In the genomic region with DNA sequence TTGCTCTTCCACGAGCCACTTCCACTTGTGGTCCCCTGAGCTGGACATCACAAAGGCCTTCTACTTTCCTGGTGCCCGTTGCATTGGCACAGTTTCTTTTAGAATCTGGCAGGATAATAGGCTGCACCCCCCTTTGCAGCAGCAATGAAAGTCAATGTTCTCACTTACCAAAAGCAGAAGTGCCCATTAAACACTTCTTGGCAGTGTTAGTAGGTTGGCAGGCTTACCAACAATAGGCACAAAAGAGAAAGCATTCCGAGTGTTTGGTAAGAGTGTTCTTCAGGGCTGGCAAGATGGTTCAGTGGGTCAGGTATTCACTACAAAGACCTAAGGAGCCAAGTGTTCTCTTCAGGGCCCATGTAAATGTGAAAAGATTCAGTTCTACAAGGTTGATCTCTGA, we compare ENCODE assay signal across 26 mouse cellular contexts. TPM values are rescaled to one million over a fixed set of nuclear protein-coding genes. Genes with fewer than 3 reads are reported as not detected.
DNase-seq lines count a peak whose midpoint lies in the region; ATAC-seq and TF ChIP-seq lines count a peak whose summit lies in the region.
"Had no signal": no experiment of that assay in that cellular context is flagged by ENCODE, and none has a peak within 500 bp of the region (broad histone marks: within the 10 kb centered on the region; RNA-seq: fewer than 3 reads in every experiment).

No protein-coding gene starts in this region.

- peak; percentile 30; the same call in 1 of the 2 replicates for ATAC-seq in forebrain, embryonic 14.5 days
- no peak for ATAC-seq in forebrain, embryonic 15.5 days (replicated peaks)
- peak; percentile 77 to 82 for ATAC-seq in hematopoietic stem cell, adult 5-6 weeks (replicated peaks in 1 of 2; ENCODE audit: insufficient read depth in 1 of 2, low FRiP score in 2 of 2, low TSS enrichment in 1 of 2, low read depth in 1 of 2, poor library complexity in 2 of 2, severe bottlenecking in 2 of 2)
- ATAC-seq: intestine, postnatal 0 days; midbrain, embryonic 15.5 days had no signal

- H3K27ac ChIP-seq in forebrain, embryonic 14.5 days (ENCODE audit: low read depth, low read length), result no peak overlapping the region
- no peak overlapping the region for H3K27ac ChIP-seq in forebrain, embryonic 15.5 days (replicated peaks)
- peak overlapping the region; percentile 10; the same call in 1 of the 2 replicates for H3K27ac ChIP-seq in layer of hippocampus, adult 2 months
- H3K27ac ChIP-seq: embryonic facial prominence, embryonic 13.5 days; hindbrain, embryonic 15.5 days; midbrain, embryonic 15.5 days; neural tube, embryonic 15.5 days had no signal

- H3K9ac ChIP-seq in forebrain, embryonic 14.5 days (ENCODE audit: low read length), result no peak overlapping the region
- no peak overlapping the region for H3K9ac ChIP-seq in forebrain, embryonic 15.5 days (replicated peaks)
- H3K9ac ChIP-seq: embryonic facial prominence, embryonic 13.5 days; hindbrain, embryonic 15.5 days; midbrain, embryonic 15.5 days; neural tube, embryonic 15.5 days had no signal

- intact Hi-C loops in left cerebral cortex, postnatal 25 days (cut with DNase I), result no loop called here

- WGBS in forebrain, embryonic 14.5 days, result 41% methylated on average over 3 of the region's 3 CpGs
- WGBS in forebrain, embryonic 15.5 days, result 35% methylated on average over 3 of the region's 3 CpGs

- H3K4me3 ChIP-seq in forebrain, embryonic 14.5 days (ENCODE audit: low read depth, low read length), result no peak overlapping the region
- no peak overlapping the region for H3K4me3 ChIP-seq in forebrain, embryonic 15.5 days
- H3K4me3 ChIP-seq in layer of hippocampus, adult 2 months, result no peak overlapping the region
- H3K4me3 ChIP-seq: embryonic facial prominence, embryonic 13.5 days; hindbrain, embryonic 15.5 days; megakaryocyte, embryonic 14.5 days; midbrain, embryonic 15.5 days; neural tube, embryonic 15.5 days had no signal

- no peak overlapping the region for H3K4me2 ChIP-seq in forebrain, embryonic 14.5 days (ENCODE audit: low read length)
- H3K4me2 ChIP-seq in forebrain, embryonic 15.5 days (replicated peaks), result no peak overlapping the region
- H3K4me2 ChIP-seq: embryonic facial prominence, embryonic 13.5 days; hindbrain, embryonic 15.5 days; midbrain, embryonic 15.5 days; neural tube, embryonic 15.5 days had no signal

- TF ChIP-seq CTCF in layer of hippocampus, adult 2 months (conservative IDR thresholded peaks at IDR 0.05), result no peak

- H3K9me3 ChIP-seq in forebrain, embryonic 14.5 days (replicated peaks; ENCODE audit: control insufficient read depth, low read length), result no peaks in the 10 kb centered on the region
- no peaks in the 10 kb centered on the region for H3K9me3 ChIP-seq in forebrain, embryonic 15.5 days
- H3K9me3 ChIP-seq: embryonic facial prominence, embryonic 13.5 days; hindbrain, embryonic 15.5 days; midbrain, embryonic 15.5 days; neural tube, embryonic 15.5 days had no signal

- DNase-seq in forebrain, embryonic 14.5 days (ENCODE audit: low spot score), result peak; percentile 40
- DNase-seq in layer of hippocampus, adult 2 months (ENCODE audit: low spot score in 2 of 2), result no peak
- DNase-seq in layer of hippocampus, postnatal 36 days, result no peak
- peak; percentile 73 for DNase-seq in Muller cell, postnatal 12 days (ENCODE audit: inconsistent ontology term)
- DNase-seq in spleen, adult 12 weeks (ENCODE audit: low spot score), result no peak
- DNase-seq in left cerebral cortex, postnatal 25 days (ENCODE audit: low spot score in 2 of 2), result no peak
- DNase-seq: adrenal gland, postnatal 25 days; cerebellum, adult 9-10 months; heart, postnatal 14 days; left cerebral cortex, postnatal 4 days; liver; thymus, adult 18-20 months had no signal

- no peaks in the 10 kb centered on the region for H3K27me3 ChIP-seq in forebrain, embryonic 14.5 days (replicated peaks; ENCODE audit: control insufficient read depth, insufficient read depth, low read length)
- no peaks in the 10 kb centered on the region for H3K27me3 ChIP-seq in forebrain, embryonic 15.5 days
- H3K27me3 ChIP-seq: embryonic facial prominence, embryonic 13.5 days; hindbrain, embryonic 15.5 days; megakaryocyte, embryonic 14.5 days; midbrain, embryonic 15.5 days; neural tube, embryonic 15.5 days had no signal

- H3K4me1 ChIP-seq in forebrain, embryonic 14.5 days (ENCODE audit: control insufficient read depth, insufficient read depth, low read length), result no peaks in the 10 kb centered on the region
- peaks cover 3% of the 10 kb centered on the region; the same call in 1 of the 2 replicates for H3K4me1 ChIP-seq in forebrain, embryonic 15.5 days
- H3K4me1 ChIP-seq: embryonic facial prominence, embryonic 13.5 days; midbrain, embryonic 15.5 days; neural tube, embryonic 15.5 days had no signal

- no peaks in the 10 kb centered on the region for H3K36me3 ChIP-seq in forebrain, embryonic 14.5 days (ENCODE audit: control insufficient read depth, insufficient read depth, low read length)
- H3K36me3 ChIP-seq in forebrain, embryonic 15.5 days, result no peaks in the 10 kb centered on the region

RNA-seq across cellular contexts. Expression of a gene that starts 35.4 kb away (rescaled TPM):
- polyA plus RNA-seq in forebrain, embryonic 14.5 days (2014; fragmentation: Nextera tagmentation; extraction: Ambion mirVana), result 0.08 TPM in 1 of 2 replicates, not detected in the other
- polyA plus RNA-seq in forebrain, embryonic 15.5 days (2015; fragmentation: Nextera tagmentation; extraction: Ambion mirVana), result 0.09 TPM in 1 of 2 replicates, not detected in the other
- total RNA-seq in layer of hippocampus, adult 2 months (2021), result not detected
- total RNA-seq in layer of hippocampus, postnatal 36 days (2021), result not detected
- not detected in 2 replicates for total RNA-seq in hematopoietic stem cell, adult 5-6 weeks (2017)
- not detected for total RNA-seq in left cerebral cortex, postnatal 25 days (2021)
- total RNA-seq: adrenal gland, postnatal 25 days; ES-E14; gastrocnemius, adult 8-10 months; left cerebral cortex, postnatal 4 days had no signal
- polyA plus RNA-seq: hindbrain, embryonic 15.5 days; intestine, postnatal 0 days; kidney, embryonic 16.5 days; large intestine, adult 2 months; liver, embryonic 16.5 days; spleen, adult 2 months had no signal

Comparison
In these comparisons a context has a peak if more than half of its experiments do, and no peak if none do; other contexts are left out.
1. DNase-seq: peak in forebrain, embryonic 14.5 days (single experiment) and Muller cell, postnatal 12 days (single experiment); none in layer of hippocampus, adult 2 months (0 of 2), layer of hippocampus, postnatal 36 days (0 of 2), spleen, adult 12 weeks (single experiment) and left cerebral cortex, postnatal 25 days (0 of 2).